Mouse (Mus musculus): ENCODE measurements at regions not wholly inside any gene's neighbourhood (a gene's known extent, or its start where the extent isn't known, plus 50 kb on each side); places are given as distances from the start of the nearest gene placed in this dataset.

- no peak for TF ChIP-seq GATA1 (IDR thresholded peaks at IDR 0.05; ENCODE audit: borderline replicate concordance, low read length)
- TF ChIP-seq FLI1 (IDR thresholded peaks at IDR 0.05; ENCODE audit: low read length) = no peak
Observed at GRCm38 (mm10) chr8:35939199-35939598, 173.6 kb downstream of the Gm19410 start.
